Mouse (Mus musculus) forebrain, embryonic 16.5 days (tissue): Measurements from ENCODE around the gene Unc45b. TPM values are rescaled to one million over a fixed set of nuclear protein-coding genes. Genes with fewer than 3 reads are reported as not detected.

Experiments
- ATAC-seq: fragments of 200-750 bp; cut with Nextera tagmentation; 2 replicates; pipeline ENCODE4 v1.8.0; 2017; ENCODE audit warnings: mild to moderate bottlenecking, moderate library complexity
- H3K27ac ChIP-seq: fragments of 300-500 bp; sonication (generic); 2 replicates; pipeline ENCODE4 v1.5.1; 2014; ENCODE audit warnings: low read length, control low read depth
- H3K27me3 ChIP-seq: fragments of 300-500 bp; sonication (generic); replicated peaks from 2 replicates; pipeline ENCODE4 v1.6.1; 2014; ENCODE audit warnings: low read length; ENCODE audit not compliant: control insufficient read depth, insufficient read depth
- H3K36me3 ChIP-seq: fragments of 300-500 bp; sonication (generic); 2 replicates; pipeline ENCODE4 v1.6.1; 2014; ENCODE audit not compliant: control insufficient read depth, insufficient read depth
- H3K4me1 ChIP-seq: fragments of 300-500 bp; sonication (generic); replicated peaks from 2 replicates; pipeline ENCODE4 v1.6.1; 2014; ENCODE audit warnings: low read length; ENCODE audit not compliant: control insufficient read depth, insufficient read depth
- H3K4me2 ChIP-seq: fragments of 300-500 bp; sonication (generic); 2 replicates; pipeline ENCODE4 v1.6.1; 2014; ENCODE audit warnings: mild to moderate bottlenecking, low read length, control low read depth
- H3K4me3 ChIP-seq: fragments of 300-500 bp; sonication (generic); replicated peaks from 2 replicates; pipeline ENCODE4 v1.5.1; 2014; ENCODE audit warnings: mild to moderate bottlenecking, low read length, control low read depth
- H3K9ac ChIP-seq: fragments of 300-500 bp; sonication (generic); replicated peaks from 2 replicates; pipeline ENCODE4 v1.6.1; 2014; ENCODE audit warnings: low read depth, low read length, control low read depth
- H3K9me3 ChIP-seq: fragments of 300-500 bp; sonication (generic); 2 replicates; pipeline ENCODE4 v1.6.1; 2016; ENCODE audit warnings: low read length; ENCODE audit not compliant: control insufficient read depth
- WGBS: fragments of 180-500 bp; shearing (Covaris S2); extraction: QIAGEN DNeasy Blood & Tissue Kit; methylation state at CpG from one replicate; pipeline ENCODE4 v1.1.7; 2014; 5-methylcytosine and 5-hydroxymethylcytosine counted together
- polyA plus RNA-seq: library from polyadenylated mRNA; unstranded; fragments of >200 nt; fragmentation: Nextera tagmentation; extraction: Ambion mirVana; gene quantifications from 2 replicates; pipeline ENCODE4 v1.2.1, GENCODE M21; 2015

The Unc45b gene
- polyA plus RNA-seq, 1 experiment from 2014 or later = 1.6 TPM

DNA sequence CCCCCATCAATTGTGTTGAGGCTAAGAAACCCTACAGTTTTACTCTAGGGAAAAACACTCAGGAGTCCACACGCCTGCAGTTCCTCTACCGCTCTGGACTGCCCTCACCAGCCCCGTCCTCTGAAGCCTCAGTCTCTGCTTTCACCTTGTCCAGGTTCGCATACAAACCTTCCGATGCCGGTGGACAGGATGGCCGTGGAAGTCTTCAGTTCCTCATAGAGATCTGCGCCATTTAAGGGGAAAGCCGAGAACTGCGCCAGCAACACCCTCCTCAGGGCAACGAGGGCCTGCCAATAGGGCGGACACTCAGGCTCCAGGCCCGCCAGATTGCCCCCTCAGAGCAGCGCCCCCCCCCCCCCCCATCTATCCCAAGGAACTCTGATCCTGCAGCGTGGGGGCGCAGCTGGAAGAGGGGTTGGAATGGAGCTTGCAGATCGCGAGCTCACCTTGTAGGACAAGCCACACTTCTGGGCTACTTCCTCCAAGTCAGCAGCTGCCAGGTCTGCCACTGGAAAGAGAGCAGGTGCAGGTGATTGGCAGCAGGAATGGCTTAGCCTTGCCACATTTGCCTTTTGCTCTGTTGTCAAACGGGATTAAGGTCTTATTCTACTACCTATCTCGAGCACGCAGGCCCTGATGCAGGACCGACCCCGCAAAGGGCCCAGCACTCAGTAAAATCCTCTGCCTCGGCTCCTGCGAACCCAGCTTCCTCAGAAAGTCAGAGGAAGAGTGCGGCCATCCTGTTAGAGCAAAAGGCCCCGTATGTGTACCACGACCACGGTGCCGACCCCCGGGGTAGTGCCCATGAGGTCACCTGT is 20.6 kb upstream of the Unc45b start:
- Histone ChIP-seq H3K9me3 (no peaks in the 10 kb centered on the region), H3K36me3 (no peaks in the 10 kb centered on the region)
- 4% methylated on average over 31 of the region's 31 CpGs for WGBS

DNA sequence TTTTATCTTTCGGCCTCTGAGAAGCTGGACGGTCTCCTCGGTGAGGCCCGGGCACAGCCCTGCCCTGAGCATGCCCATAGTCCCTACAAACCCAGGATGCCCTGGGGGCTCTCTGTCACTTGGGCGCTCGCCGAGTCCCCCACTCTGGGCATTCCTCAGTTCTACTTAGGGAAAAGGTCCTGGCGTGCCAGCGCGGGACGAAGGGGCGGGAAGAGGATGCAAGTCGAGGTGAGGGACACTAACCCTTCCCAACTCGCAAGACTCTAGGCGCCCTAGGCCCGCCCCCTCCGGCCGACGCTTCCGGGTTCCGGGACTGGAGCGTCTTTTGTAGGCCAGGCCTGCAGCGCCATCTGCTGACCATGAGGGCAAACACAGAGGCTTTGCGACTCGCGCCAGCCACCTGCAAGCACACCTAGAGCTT is 20.0 kb upstream of the Unc45b start, which contains the start of gene Rad51d:
Gene Rad51d (minus strand): TSS at position 273 of the 421 bp plus-strand sequence.
- Histone ChIP-seq H3K4me1 (peaks cover 24% of the 10 kb centered on the region), H3K27ac (peak within 1 kb of the TSS; percentile 20; the same call in 1 of the 2 replicates), H3K27me3 (no peaks in the 10 kb centered on the region), H3K4me2 (peak within 1 kb of the TSS; percentile 94), H3K9me3 (no peaks in the 10 kb centered on the region), H3K36me3 (no peaks in the 10 kb centered on the region), H3K4me3 (peak within 1 kb of the TSS; percentile 84), H3K9ac (peak within 1 kb of the TSS; percentile 79)
- peak; percentile 89 for ATAC-seq
- under 1% methylated on average over 26 of the region's 26 CpGs for WGBS

More for the DNA sequence above, 20.6 kb upstream of the Unc45b start:
- H3K4me3 ChIP-seq = peak overlapping the region; percentile 84
- H3K4me2 ChIP-seq = peak overlapping the region; percentile 94
- H3K4me1 ChIP-seq = peaks cover 24% of the 10 kb centered on the region
- ATAC-seq = peak; percentile 34
- peak overlapping the region; percentile 20; the same call in 1 of the 2 replicates for H3K27ac ChIP-seq
- no peaks in the 10 kb centered on the region for H3K27me3 ChIP-seq
- peak overlapping the region; percentile 79 for H3K9ac ChIP-seq

DNA sequence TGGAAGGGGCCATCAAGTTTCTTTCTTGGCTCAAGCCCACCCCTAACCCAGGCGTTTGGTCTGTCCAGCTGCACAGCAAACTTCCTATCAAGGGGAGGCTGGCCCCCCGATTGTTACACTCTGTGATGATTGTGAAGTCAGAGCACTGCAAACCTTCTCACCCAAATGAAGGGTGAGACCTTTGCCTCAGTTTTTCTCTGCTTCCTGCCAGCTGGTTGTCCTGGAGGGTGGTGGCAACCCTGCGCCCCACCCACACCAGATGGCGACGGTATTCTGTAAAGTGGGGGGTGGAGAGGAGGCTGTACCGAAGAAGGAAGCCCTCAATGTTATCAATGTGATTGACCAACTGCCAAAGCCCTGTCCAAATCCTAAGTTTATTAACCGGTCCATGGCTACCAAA is 18.4 kb upstream of the Unc45b start, which contains the start of gene Fndc8:
Gene Fndc8 (plus strand): TSS at position 189 of the 400 bp plus-strand sequence.
- Histone ChIP-seq H3K4me2 (no peak within 1 kb of the TSS), H3K4me1 (peaks cover 24% of the 10 kb centered on the region), H3K9ac (no peak within 1 kb of the TSS; the same call in 1 of the 2 replicates), H3K4me3 (no peak within 1 kb of the TSS), H3K27ac (no peak within 1 kb of the TSS), H3K36me3 (no peaks in the 10 kb centered on the region), H3K9me3 (no peaks in the 10 kb centered on the region), H3K27me3 (no peaks in the 10 kb centered on the region)
- 74% methylated on average over 7 of the region's 7 CpGs for WGBS
- ATAC-seq = no peak

DNA sequence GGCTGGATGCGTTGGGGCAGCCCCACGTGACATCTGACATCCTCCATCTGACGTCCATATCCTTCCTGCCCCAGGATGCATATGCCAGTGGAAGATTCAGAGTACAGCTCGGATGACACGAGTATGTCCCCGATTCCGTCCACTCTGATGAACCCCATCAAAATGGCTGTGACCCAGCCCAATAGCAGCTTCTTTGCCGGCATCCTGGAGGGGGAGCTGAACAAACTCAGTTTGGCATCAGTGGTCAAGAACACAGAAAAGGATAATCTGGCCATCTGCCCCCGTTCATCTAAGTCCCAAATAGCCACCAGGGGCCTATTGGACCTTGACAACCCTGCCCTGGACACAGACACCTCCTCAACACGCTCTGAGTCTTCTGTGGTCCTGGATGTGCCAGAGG is 12.9 kb upstream of the Unc45b start:
- H3K27me3 ChIP-seq = no peaks in the 10 kb centered on the region
- no peak overlapping the region for H3K4me2 ChIP-seq
- no peaks in the 10 kb centered on the region for H3K9me3 ChIP-seq
- H3K36me3 ChIP-seq = peaks cover 15% of the 10 kb centered on the region
- H3K27ac ChIP-seq = no peak overlapping the region
- no peak overlapping the region for H3K9ac ChIP-seq
- ATAC-seq = no peak
- H3K4me3 ChIP-seq = no peak overlapping the region
- 91% methylated on average over 10 of the region's 10 CpGs for WGBS
- no peaks in the 10 kb centered on the region for H3K4me1 ChIP-seq

DNA sequence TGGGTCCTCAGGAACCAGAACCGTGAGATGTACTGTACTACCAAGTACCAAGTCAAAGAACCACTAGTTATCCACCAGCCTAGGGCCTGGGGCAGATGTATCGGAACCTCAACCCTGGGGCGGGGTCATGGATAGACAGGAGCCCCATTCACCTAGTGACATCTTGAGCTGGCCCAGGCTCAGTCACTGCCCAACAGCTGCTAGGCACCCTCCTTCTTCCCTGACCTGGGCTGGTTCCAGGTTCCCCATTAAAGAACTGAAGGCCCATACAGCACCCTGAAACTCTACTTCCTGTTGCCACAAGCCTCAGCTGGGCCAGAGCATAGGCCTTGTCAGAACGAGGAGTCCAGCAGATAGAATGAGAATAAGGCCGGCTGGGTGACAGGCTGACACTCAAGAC is 10.6 kb upstream of the Unc45b start:
- ATAC-seq = no peak
- no peaks in the 10 kb centered on the region for H3K4me1 ChIP-seq
- no peak overlapping the region for H3K27ac ChIP-seq
- no peak overlapping the region for H3K4me3 ChIP-seq
- no peak overlapping the region for H3K4me2 ChIP-seq
- WGBS = 95% methylated on average over 5 of the region's 5 CpGs
- peaks cover 32% of the 10 kb centered on the region for H3K36me3 ChIP-seq
- no peaks in the 10 kb centered on the region for H3K9me3 ChIP-seq
- no peaks in the 10 kb centered on the region for H3K27me3 ChIP-seq
- no peak overlapping the region for H3K9ac ChIP-seq

DNA sequence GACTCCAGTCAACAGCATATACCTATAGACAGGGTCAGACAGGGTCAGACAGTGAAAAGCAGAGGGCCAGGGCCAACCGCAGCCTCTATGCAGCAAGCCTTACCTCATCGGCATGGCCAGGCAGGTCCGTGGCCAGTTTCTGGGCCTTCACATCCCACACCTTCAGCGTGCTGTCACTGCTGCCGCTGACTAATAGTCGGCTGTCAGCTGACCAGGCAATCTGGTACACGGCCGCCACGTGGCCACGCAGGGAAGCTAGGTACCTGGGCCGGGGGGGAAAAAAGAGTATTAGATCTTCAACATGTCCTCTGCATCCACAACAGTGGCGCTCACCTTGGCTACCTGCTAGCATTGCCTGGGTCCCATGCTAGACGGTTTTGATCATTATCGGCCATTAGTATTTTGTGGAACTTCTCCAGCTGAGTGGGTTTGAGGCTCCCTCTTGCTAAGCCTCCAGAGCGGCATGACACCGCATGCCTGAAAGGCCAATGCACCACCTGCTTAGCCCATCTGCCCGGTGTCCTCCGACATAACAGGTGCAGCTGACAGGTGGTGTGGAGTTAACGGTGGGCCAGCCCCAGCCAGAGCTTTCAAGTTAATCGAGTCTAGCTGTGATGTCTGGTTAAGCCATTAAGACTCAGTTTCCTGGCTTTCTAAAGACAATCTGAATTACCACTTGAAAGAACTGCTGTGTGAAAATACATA is 8.6 kb upstream of the Unc45b start:
- no peak for ATAC-seq
- Histone ChIP-seq H3K27me3 (no peaks in the 10 kb centered on the region), H3K36me3 (peaks cover 32% of the 10 kb centered on the region), H3K9ac (no peak overlapping the region), H3K4me1 (no peaks in the 10 kb centered on the region), H3K27ac (no peak overlapping the region), H3K4me2 (no peak overlapping the region), H3K9me3 (no peaks in the 10 kb centered on the region), H3K4me3 (no peak overlapping the region)
- WGBS = 88% methylated on average over 20 of the region's 20 CpGs

DNA sequence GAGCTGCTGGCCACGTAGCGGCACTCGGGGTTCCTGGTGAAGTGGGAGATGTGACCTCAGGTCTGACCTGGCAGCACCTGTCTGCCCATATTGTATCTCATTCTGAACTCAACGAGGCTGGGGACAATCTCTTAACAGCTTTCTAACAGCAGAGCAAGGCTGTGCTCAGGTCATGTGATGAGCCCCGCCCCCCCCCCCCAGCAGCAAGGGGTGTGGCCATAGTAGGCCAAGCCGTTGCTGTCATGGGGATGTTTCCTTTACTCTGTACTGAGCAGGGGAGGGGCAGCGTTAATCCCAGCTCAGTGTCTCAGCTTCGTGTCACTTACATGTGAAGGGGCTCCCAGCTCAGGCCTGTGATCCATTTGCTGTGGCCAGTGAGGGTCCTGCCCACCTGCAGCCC is 5.4 kb upstream of the Unc45b start:
- Histone ChIP-seq H3K27me3 (no peaks in the 10 kb centered on the region), H3K4me3 (no peak overlapping the region), H3K36me3 (peaks cover 32% of the 10 kb centered on the region), H3K9me3 (no peaks in the 10 kb centered on the region), H3K9ac (no peak overlapping the region), H3K27ac (no peak overlapping the region), H3K4me1 (peaks cover 10% of the 10 kb centered on the region), H3K4me2 (no peak overlapping the region)
- 62% methylated on average over 8 of the region's 8 CpGs for WGBS
- no peak for ATAC-seq

DNA sequence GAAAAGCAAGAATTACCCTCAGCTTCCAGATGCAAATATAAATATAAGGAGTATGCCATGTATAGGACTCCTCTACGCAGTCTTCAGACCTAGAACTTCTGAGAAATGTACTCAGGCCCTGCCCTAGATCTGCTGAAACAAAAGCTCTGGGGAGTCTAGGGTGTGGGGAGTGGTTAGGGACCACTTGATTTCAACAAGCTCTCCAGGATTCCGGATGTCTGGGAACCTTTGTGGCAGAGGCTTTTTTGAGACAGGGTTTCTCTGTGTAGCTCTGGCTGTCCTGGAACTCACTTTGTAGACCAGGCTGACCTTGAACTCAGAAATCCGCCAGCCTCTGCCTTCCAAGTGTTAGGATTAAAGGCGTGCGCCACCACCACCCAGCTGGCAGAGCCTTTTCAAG is 4.5 kb upstream of the Unc45b start:
- no peak for ATAC-seq
- H3K27ac ChIP-seq = no peak overlapping the region
- no peak overlapping the region for H3K9ac ChIP-seq
- peaks cover 10% of the 10 kb centered on the region for H3K4me1 ChIP-seq
- H3K4me3 ChIP-seq = no peak overlapping the region
- 87% methylated on average over 5 of the region's 5 CpGs for WGBS
- no peaks in the 10 kb centered on the region for H3K27me3 ChIP-seq
- peaks cover 27% of the 10 kb centered on the region for H3K36me3 ChIP-seq
- H3K4me2 ChIP-seq = no peak overlapping the region
- no peaks in the 10 kb centered on the region for H3K9me3 ChIP-seq
